Mouse (Mus musculus): ENCODE data around the gene Srsf3. TPM values are rescaled to one million over a fixed set of nuclear protein-coding genes. Genes with fewer than 3 reads are reported as not detected.

Gene Srsf3
- total and polyA plus RNA-seq, 3 experiments: 171 to 687 (median 380) TPM

DNA sequence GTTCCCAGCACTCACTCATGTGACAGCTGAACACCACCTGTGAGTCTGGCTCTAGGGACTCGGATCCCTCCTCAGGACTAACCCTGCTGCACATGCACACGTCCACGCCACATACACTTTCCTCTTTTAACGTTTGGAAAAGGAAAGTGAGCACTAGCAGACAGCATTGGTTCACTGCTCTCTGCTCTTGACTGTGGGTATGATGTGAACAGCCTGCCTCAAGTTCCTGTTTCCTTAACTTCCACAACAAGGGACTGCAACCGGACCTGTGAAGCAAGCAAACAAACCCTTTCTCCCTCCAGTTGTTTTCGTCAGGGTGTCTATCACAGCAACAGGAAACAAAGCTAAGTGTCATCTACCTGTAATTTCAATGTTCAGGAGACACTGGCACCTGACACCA lies 32.0 kb upstream of the Srsf3 start:
- TF ChIP-seq POLR2AphosphoS2 (IDR thresholded peaks at IDR 0.05; ENCODE audit: low read depth, low read length) (no peak), GABPA (IDR thresholded peaks at IDR 0.05; ENCODE audit: insufficient replicate concordance, low read depth, low read length) (no peak), MAFK (IDR thresholded peaks at IDR 0.05; ENCODE audit: insufficient replicate concordance, low read length) (no peak), MAX (IDR thresholded peaks at IDR 0.05; ENCODE audit: low read length) (no peak), MEF2A (IDR thresholded peaks at IDR 0.05; ENCODE audit: borderline replicate concordance, low read depth, low read length) (no peak), ELF1 (IDR thresholded peaks at IDR 0.05; ENCODE audit: low read depth, low read length) (no peak), CHD1 (IDR thresholded peaks at IDR 0.05; ENCODE audit: low read depth, low read length) (no peak), BHLHE40 (IDR thresholded peaks at IDR 0.05; ENCODE audit: low read depth, low read length) (no peak), E2F4 (IDR thresholded peaks at IDR 0.05; ENCODE audit: insufficient replicate concordance, low read depth, low read length) (no peak), ZC3H11A (IDR thresholded peaks at IDR 0.05; ENCODE audit: low read depth, low read length) (no peak), ZNF384 (IDR thresholded peaks at IDR 0.05; ENCODE audit: low read depth, low read length) (no peak), MXI1 (IDR thresholded peaks at IDR 0.05; ENCODE audit: low read depth, low read length) (no peak), KAT2A (IDR thresholded peaks at IDR 0.05; ENCODE audit: insufficient replicate concordance, low read length) (no peak), ZMIZ1 (IDR thresholded peaks at IDR 0.05; ENCODE audit: low read depth, low read length) (no peak), CHD2 (IDR thresholded peaks at IDR 0.05; ENCODE audit: low read length) (no peak), UBTF (IDR thresholded peaks at IDR 0.05; ENCODE audit: low read depth, low read length) (no peak), TBP (conservative IDR thresholded peaks at IDR 0.05; ENCODE audit: low read depth, low read length) (no peak)
- Histone ChIP-seq H3K36me3 (replicated peaks in 1 of 2; ENCODE audit: control insufficient read depth in 1 of 2, insufficient read depth in 1 of 2, low read length in 1 of 2) (peaks cover 38 to 50% of the 10 kb centered on the region in 2 experiments), H3K27me3 (replicated peaks) (no peaks in the 10 kb centered on the region), H3K4me1 (ENCODE audit: control insufficient read depth in 1 of 2, insufficient read depth in 2 of 2) (peaks cover 4 to 36% of the 10 kb centered on the region in 2 experiments; a peak in 3 of 4 replicates), H3K4me2 (ENCODE audit: insufficient read depth, low read depth, poor library complexity, severe bottlenecking) (no peak overlapping the region), H3K9ac (ENCODE audit: insufficient read depth, low read depth) (no peak overlapping the region), H3K9me3 (replicated peaks; ENCODE audit: low read length) (peaks cover 2% of the 10 kb centered on the region), H3K79me2 (replicated peaks; ENCODE audit: control insufficient read depth, extremely low read depth, insufficient read depth, poor library complexity, severe bottlenecking) (peaks cover 36% of the 10 kb centered on the region), H3K4me3 (replicated peaks in 1 of 3; ENCODE audit: low read depth in 2 of 3, low read length in 2 of 3, poor library complexity in 1 of 3) (no peak overlapping the region), H3K27ac (ENCODE audit: insufficient read depth, low read depth) (no peak overlapping the region)
- dilution Hi-C loops (cut with MboI; ENCODE audit: extremely low pct_ligation_motif_present, extremely low pct_unique_long_range_greater_than_20kb, low sequenced_read_pairs) (no loop called here), in situ Hi-C loops (cut with MboI; ENCODE audit: low pct_ligation_motif_present, low pct_unique_long_range_greater_than_20kb, low sequenced_read_pairs) (no loop called here)
- DNase-seq (ENCODE audit: extremely low read depth): no peak

DNA sequence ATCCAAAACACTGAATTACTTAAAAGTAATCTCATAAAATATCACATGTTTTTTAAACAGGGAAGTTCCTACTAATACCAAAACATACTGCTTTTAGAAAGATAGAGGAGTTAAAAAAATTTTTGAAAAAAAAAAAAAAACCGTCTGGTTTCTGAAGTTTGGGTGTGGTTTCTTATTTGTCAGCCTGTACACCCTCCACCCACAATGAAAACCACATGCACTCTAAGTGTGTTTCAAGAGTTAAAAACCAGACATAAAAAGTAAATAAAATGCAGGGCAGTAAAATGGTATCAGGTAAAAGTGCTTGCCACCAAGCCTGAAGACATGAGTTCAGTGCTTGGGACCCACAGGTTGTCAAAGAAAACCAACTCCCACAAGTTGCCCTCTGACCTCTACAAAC lies 28.7 kb upstream of the Srsf3 start:
- dilution Hi-C loops (cut with MboI; ENCODE audit: extremely low pct_ligation_motif_present, extremely low pct_unique_long_range_greater_than_20kb, low sequenced_read_pairs): no loop called here

More for the DNA sequence above, 28.7 kb upstream of the Srsf3 start:
- Histone ChIP-seq H3K9ac (ENCODE audit: insufficient read depth, low read depth) (no peak overlapping the region), H3K4me2 (ENCODE audit: insufficient read depth, low read depth, poor library complexity, severe bottlenecking) (no peak overlapping the region; the same call in 1 of the 2 replicates), H3K9me3 (replicated peaks; ENCODE audit: low read length) (peaks cover 2% of the 10 kb centered on the region), H3K27ac (ENCODE audit: insufficient read depth, low read depth) (no peak overlapping the region), H3K27me3 (replicated peaks) (no peaks in the 10 kb centered on the region), H3K36me3 (replicated peaks in 1 of 2; ENCODE audit: control insufficient read depth in 1 of 2, insufficient read depth in 1 of 2, low read length in 1 of 2) (peaks cover 21 to 28% of the 10 kb centered on the region in 2 experiments), H3K79me2 (replicated peaks; ENCODE audit: control insufficient read depth, extremely low read depth, insufficient read depth, poor library complexity, severe bottlenecking) (peaks cover 56% of the 10 kb centered on the region), H3K4me3 (replicated peaks in 1 of 3; ENCODE audit: low read depth in 2 of 3, low read length in 2 of 3, poor library complexity in 1 of 3) (no peak overlapping the region), H3K4me1 (ENCODE audit: control insufficient read depth in 1 of 2, insufficient read depth in 2 of 2) (peaks cover 7 to 49% of the 10 kb centered on the region in 2 experiments; a peak in 3 of 4 replicates)
- in situ Hi-C loops (cut with MboI; ENCODE audit: low pct_ligation_motif_present, low pct_unique_long_range_greater_than_20kb, low sequenced_read_pairs): no loop called here
- TF ChIP-seq JUN (IDR thresholded peaks at IDR 0.05; ENCODE audit: insufficient read depth, low read depth, low read length) (no peak), CTCF (conservative IDR thresholded peaks at IDR 0.05 in 1 of 2, IDR thresholded peaks at IDR 0.05 in 1 of 2; ENCODE audit: low read depth in 2 of 2, low read length in 2 of 2) (no peak), ZNF384 (IDR thresholded peaks at IDR 0.05; ENCODE audit: low read depth, low read length) (peak; percentile 88), ELF1 (IDR thresholded peaks at IDR 0.05; ENCODE audit: low read depth, low read length) (no peak)
- no peak for DNase-seq (ENCODE audit: extremely low read depth)
